Mouse (Mus musculus): Measurements from ENCODE around the gene Frem1. TPM values are rescaled to one million over a fixed set of nuclear protein-coding genes. Genes with fewer than 3 reads are reported as not detected.

The Frem1 gene
- total and polyA plus RNA-seq, 2 experiments from 2014 or later = 1.9 to 7.5 TPM

DNA sequence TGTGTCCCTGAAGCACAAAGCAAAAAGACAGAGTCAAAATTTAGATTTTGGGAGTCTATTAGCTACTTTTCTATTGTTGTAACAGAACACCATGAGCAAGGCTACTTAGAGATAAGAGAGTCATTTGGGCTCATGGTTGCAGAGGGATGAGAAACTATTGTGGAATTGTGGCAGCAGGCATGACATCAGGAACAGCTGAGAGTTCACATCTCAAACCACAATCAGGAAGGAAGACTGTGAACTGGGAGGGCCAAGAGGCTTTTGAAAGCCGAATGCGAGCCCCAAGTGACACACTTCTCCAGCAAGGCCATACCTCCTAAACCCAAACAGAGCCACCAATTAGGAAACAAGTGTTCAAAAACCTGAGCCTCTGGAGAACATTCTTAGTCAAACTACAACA, 9.4 kb upstream of the Frem1 start:
- no peak overlapping the region for H3K4me3 ChIP-seq (ENCODE audit: low read length)
- DNase-seq (ENCODE audit: low spot score) (no peak), ATAC-seq (no peak)
- 89% methylated on average over 2 of the region's 2 CpGs for WGBS
- no peak overlapping the region for H3K9ac ChIP-seq (replicated peaks; ENCODE audit: low read length)
- H3K4me1 ChIP-seq (ENCODE audit: insufficient read depth, low read length) = no peaks in the 10 kb centered on the region
- H3K4me2 ChIP-seq (ENCODE audit: low read depth, low read length) = no peak overlapping the region
- H3K27me3 ChIP-seq (ENCODE audit: insufficient read depth, low read length) = no peaks in the 10 kb centered on the region
- no peaks in the 10 kb centered on the region for H3K36me3 ChIP-seq (ENCODE audit: insufficient read depth, low read length)
- no peak overlapping the region for H3K27ac ChIP-seq
- no peaks in the 10 kb centered on the region for H3K9me3 ChIP-seq (ENCODE audit: low read length)
- TF ChIP-seq CTCF (IDR thresholded peaks at IDR 0.05; ENCODE audit: low read depth) = no peak

DNA sequence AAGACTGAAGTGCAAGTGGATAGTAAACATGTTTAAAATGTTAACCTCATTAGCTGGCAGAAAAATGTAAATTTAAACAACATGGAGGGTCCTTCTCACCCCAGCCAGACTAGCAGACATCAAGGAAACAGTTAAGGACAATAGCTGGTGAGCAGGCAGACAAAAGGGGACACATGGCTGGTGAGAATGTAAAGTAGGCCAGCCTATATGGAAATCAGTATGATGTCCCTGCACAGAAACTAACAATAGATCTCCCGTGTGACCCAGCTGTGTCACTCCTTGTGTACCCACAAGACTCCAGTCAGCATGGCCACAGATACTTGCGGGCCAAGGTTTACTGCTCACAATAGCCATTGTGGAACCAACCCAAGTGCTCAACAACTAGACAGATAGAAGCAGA, 6.5 kb upstream of the Frem1 start:
- Histone ChIP-seq H3K4me2 (ENCODE audit: low read depth, low read length) (no peak overlapping the region), H3K27ac (no peak overlapping the region), H3K36me3 (ENCODE audit: insufficient read depth, low read length) (no peaks in the 10 kb centered on the region), H3K4me1 (ENCODE audit: insufficient read depth, low read length) (no peaks in the 10 kb centered on the region), H3K27me3 (ENCODE audit: insufficient read depth, low read length) (no peaks in the 10 kb centered on the region), H3K9ac (replicated peaks; ENCODE audit: low read length) (no peak overlapping the region), H3K4me3 (ENCODE audit: low read length) (no peak overlapping the region), H3K9me3 (ENCODE audit: low read length) (no peaks in the 10 kb centered on the region)
- WGBS = 23% methylated on average over 2 of the region's 2 CpGs
- no peak for ATAC-seq
- DNase-seq (ENCODE audit: low spot score) = no peak
- no peak for TF ChIP-seq CTCF (IDR thresholded peaks at IDR 0.05; ENCODE audit: low read depth)

DNA sequence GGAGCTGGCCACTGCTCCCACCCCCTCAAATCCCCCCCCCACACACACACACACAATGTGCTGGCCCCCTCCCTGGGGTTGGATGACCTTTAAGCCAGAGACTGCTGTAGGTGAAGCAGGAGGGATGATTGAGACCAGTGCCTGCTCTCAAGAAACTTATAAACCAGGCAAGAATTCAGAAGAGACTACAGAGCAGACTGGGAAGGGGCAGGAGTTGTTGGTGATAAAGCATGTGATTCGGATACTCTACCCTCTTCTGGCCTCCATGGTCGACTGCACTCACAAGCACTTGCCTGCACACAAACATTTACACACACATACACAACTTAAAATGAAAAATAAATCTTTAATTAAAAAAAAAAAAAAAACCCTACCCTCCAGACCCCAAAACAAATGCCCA, 6.0 kb upstream of the Frem1 start:
- no peak for ATAC-seq
- Histone ChIP-seq H3K36me3 (ENCODE audit: insufficient read depth, low read length) (no peaks in the 10 kb centered on the region), H3K9me3 (ENCODE audit: low read length) (no peaks in the 10 kb centered on the region), H3K4me3 (ENCODE audit: low read length) (no peak overlapping the region), H3K27me3 (ENCODE audit: insufficient read depth, low read length) (no peaks in the 10 kb centered on the region), H3K4me1 (ENCODE audit: insufficient read depth, low read length) (no peaks in the 10 kb centered on the region), H3K4me2 (ENCODE audit: low read depth, low read length) (no peak overlapping the region), H3K9ac (replicated peaks; ENCODE audit: low read length) (no peak overlapping the region), H3K27ac (no peak overlapping the region)
- WGBS = 20% methylated on average over 2 of the region's 2 CpGs
- DNase-seq (ENCODE audit: low spot score) = no peak
- TF ChIP-seq CTCF (IDR thresholded peaks at IDR 0.05; ENCODE audit: low read depth) = no peak

DNA sequence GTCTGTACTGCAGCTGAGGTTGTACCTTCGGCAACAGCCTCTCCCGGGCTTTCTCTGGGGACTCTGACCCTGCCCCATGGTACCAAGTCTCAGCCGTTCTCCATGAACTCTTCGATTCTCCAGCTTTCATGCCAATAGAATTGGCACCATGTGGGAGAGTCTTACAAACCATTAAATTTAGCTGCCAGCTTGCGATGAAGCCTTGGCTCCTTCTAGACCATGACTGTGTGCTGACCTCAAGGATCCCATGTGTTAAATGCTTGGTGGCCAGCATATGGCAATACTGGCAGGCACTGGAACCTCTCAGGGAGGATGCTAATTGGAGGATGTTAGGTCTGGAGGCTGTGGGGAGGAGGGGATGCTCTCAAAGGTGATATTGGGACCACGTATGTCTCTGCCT, 4.4 kb upstream of the Frem1 start:
- Histone ChIP-seq H3K4me2 (ENCODE audit: low read depth, low read length) (no peak overlapping the region), H3K36me3 (ENCODE audit: insufficient read depth, low read length) (no peaks in the 10 kb centered on the region), H3K27me3 (ENCODE audit: insufficient read depth, low read length) (no peaks in the 10 kb centered on the region), H3K9ac (replicated peaks; ENCODE audit: low read length) (no peak overlapping the region), H3K4me3 (ENCODE audit: low read length) (no peak overlapping the region), H3K27ac (no peak overlapping the region), H3K9me3 (ENCODE audit: low read length) (no peaks in the 10 kb centered on the region), H3K4me1 (ENCODE audit: insufficient read depth, low read length) (peaks cover 3% of the 10 kb centered on the region)
- TF ChIP-seq CTCF (IDR thresholded peaks at IDR 0.05; ENCODE audit: low read depth) = no peak
- WGBS = 70% methylated on average over 6 of the region's 6 CpGs
- DNase-seq (ENCODE audit: low spot score) (peak; percentile 46), ATAC-seq (peak; percentile 72)

DNA sequence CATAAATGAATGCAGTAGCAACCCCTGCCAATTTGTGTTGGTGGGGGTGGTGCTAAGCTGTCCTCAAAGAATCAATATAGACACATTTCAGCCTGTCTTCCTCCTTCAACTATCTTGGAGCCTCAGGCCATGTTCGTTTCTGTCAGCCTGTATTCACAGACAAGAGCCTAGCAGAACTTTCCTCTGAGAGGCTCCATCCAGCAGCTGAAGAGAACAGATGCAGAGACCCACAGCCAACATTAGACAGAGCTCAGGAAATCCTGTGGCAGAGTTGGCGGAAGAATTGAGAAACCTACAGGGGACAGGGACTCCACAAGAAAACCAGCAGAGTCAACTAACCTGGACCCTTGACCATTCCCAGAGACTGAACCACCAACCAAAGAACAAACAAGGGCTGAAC, 3.3 kb upstream of the Frem1 start:
- H3K4me2 ChIP-seq (ENCODE audit: low read depth, low read length) = no peak overlapping the region
- no peak for DNase-seq (ENCODE audit: low spot score)
- no peak overlapping the region for H3K4me3 ChIP-seq (ENCODE audit: low read length)
- no peak for ATAC-seq
- WGBS = 69% methylated on average over 2 of the region's 2 CpGs
- no peak for TF ChIP-seq CTCF (IDR thresholded peaks at IDR 0.05; ENCODE audit: low read depth)
- no peaks in the 10 kb centered on the region for H3K27me3 ChIP-seq (ENCODE audit: insufficient read depth, low read length)
- no peak overlapping the region for H3K27ac ChIP-seq
- no peaks in the 10 kb centered on the region for H3K36me3 ChIP-seq (ENCODE audit: insufficient read depth, low read length)
- peaks cover 8% of the 10 kb centered on the region for H3K4me1 ChIP-seq (ENCODE audit: insufficient read depth, low read length)
- H3K9ac ChIP-seq (replicated peaks; ENCODE audit: low read length) = no peak overlapping the region
- H3K9me3 ChIP-seq (ENCODE audit: low read length) = no peaks in the 10 kb centered on the region

DNA sequence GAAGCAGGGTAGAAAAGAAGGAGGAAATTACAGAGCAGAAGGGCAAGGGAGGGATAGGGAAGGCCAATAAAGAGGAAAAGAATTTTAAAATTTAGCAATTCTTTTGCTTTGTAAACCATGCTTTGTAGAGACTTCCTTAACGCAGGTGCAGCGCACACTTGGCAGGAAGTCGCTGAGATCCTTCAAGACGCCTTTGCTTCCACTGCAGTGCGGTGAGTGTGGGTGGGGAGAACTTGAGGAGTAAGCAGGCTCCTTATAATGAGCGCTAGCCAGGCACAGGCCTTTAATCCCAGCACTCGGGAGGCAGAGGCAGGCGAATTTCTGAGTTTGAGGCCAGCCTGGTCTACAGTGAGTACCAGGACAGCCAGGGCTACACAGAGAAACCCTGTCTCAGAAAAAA, 1.1 kb upstream of the Frem1 start:
- Histone ChIP-seq H3K27me3 (ENCODE audit: insufficient read depth, low read length) (no peaks in the 10 kb centered on the region), H3K4me2 (ENCODE audit: low read depth, low read length) (no peak overlapping the region), H3K27ac (no peak overlapping the region), H3K36me3 (ENCODE audit: insufficient read depth, low read length) (no peaks in the 10 kb centered on the region), H3K9ac (replicated peaks; ENCODE audit: low read length) (no peak overlapping the region), H3K4me1 (ENCODE audit: insufficient read depth, low read length) (peaks cover 8% of the 10 kb centered on the region), H3K9me3 (ENCODE audit: low read length) (no peaks in the 10 kb centered on the region), H3K4me3 (ENCODE audit: low read length) (no peak overlapping the region)
- no peak for ATAC-seq
- no peak for TF ChIP-seq CTCF (IDR thresholded peaks at IDR 0.05; ENCODE audit: low read depth)
- 89% methylated on average over 8 of the region's 8 CpGs for WGBS
- no peak for DNase-seq (ENCODE audit: low spot score)

DNA sequence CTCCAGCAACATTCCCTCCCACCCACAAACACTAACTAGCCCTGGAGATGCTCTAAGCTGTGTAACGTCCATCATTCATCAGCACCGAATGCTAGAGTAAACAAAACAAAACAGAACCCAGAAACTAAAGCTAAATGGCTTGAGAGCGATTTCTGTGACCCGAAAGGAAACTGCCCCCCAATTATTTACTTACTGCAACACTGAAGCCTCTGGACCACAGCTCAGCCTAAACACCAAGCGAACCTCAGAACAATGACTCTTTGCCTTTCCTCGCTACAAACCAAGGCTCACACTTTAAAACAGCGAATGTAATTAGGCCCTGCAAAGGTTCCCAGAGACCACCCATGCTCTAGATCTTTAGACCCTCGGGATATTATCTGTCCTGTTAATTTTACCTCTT, 963 bp downstream of the Frem1 start:
- WGBS = 14% methylated on average over 8 of the region's 8 CpGs
- Histone ChIP-seq H3K27ac (no peak overlapping the region), H3K9me3 (ENCODE audit: low read length) (no peaks in the 10 kb centered on the region), H3K4me3 (ENCODE audit: low read length) (peak overlapping the region; percentile 31), H3K9ac (replicated peaks; ENCODE audit: low read length) (no peak overlapping the region), H3K4me1 (ENCODE audit: insufficient read depth, low read length) (peaks cover 8% of the 10 kb centered on the region), H3K4me2 (ENCODE audit: low read depth, low read length) (peak overlapping the region; percentile 53), H3K36me3 (ENCODE audit: insufficient read depth, low read length) (no peaks in the 10 kb centered on the region), H3K27me3 (ENCODE audit: insufficient read depth, low read length) (no peaks in the 10 kb centered on the region)
- ATAC-seq (no peak), DNase-seq (ENCODE audit: low spot score) (no peak)
- TF ChIP-seq CTCF (IDR thresholded peaks at IDR 0.05; ENCODE audit: low read depth) = no peak

All from hindbrain, postnatal 0 days (tissue).